Mouse (Mus musculus): ENCODE data around the gene Ndufb8. TPM values are rescaled to one million over a fixed set of nuclear protein-coding genes. Genes with fewer than 3 reads are reported as not detected.
A peak's percentile ranks its signal among the peaks of the same experiment; 100 is the strongest.

Ndufb8 gene
- polyA plus RNA-seq, 1 experiment from 2014 or later = 616 TPM

- no peak overlapping the region for H3K4me2 ChIP-seq (ENCODE audit: low read length)
- 79% methylated on average over 1 of the region's 1 CpGs for WGBS
- ATAC-seq (no peak), DNase-seq (ENCODE audit: low spot score) (no peak)
- no peak overlapping the region for H3K27ac ChIP-seq (ENCODE audit: low read depth, low read length)
- H3K4me3 ChIP-seq (ENCODE audit: low read depth, low read length) = no peak overlapping the region
- no peaks in the 10 kb centered on the region for H3K4me1 ChIP-seq (ENCODE audit: control insufficient read depth, insufficient read depth, low read length)
- peaks cover 23% of the 10 kb centered on the region for H3K36me3 ChIP-seq (ENCODE audit: control insufficient read depth, insufficient read depth, low read length)
- no peaks in the 10 kb centered on the region for H3K9me3 ChIP-seq (replicated peaks; ENCODE audit: control insufficient read depth, low read length)
- no peaks in the 10 kb centered on the region for H3K27me3 ChIP-seq (replicated peaks; ENCODE audit: control insufficient read depth, insufficient read depth, low read length)
- H3K9ac ChIP-seq (ENCODE audit: low read length) = no peak overlapping the region
Measured at GRCm38 (mm10) chr19:44578038-44578437, 22.8 kb upstream of the Ndufb8 start.

GRCm38 (mm10) chr19:44576275-44576674 lies 21.0 kb upstream of the Ndufb8 start:
- ATAC-seq (no peak), DNase-seq (ENCODE audit: low spot score) (no peak)
- Histone ChIP-seq H3K9ac (ENCODE audit: low read length) (no peak overlapping the region), H3K36me3 (ENCODE audit: control insufficient read depth, insufficient read depth, low read length) (peaks cover 41% of the 10 kb centered on the region), H3K4me1 (ENCODE audit: control insufficient read depth, insufficient read depth, low read length) (no peaks in the 10 kb centered on the region), H3K9me3 (replicated peaks; ENCODE audit: control insufficient read depth, low read length) (no peaks in the 10 kb centered on the region), H3K4me2 (ENCODE audit: low read length) (no peak overlapping the region), H3K27ac (ENCODE audit: low read depth, low read length) (no peak overlapping the region), H3K27me3 (replicated peaks; ENCODE audit: control insufficient read depth, insufficient read depth, low read length) (no peaks in the 10 kb centered on the region), H3K4me3 (ENCODE audit: low read depth, low read length) (no peak overlapping the region)
- 84% methylated on average over 7 of the region's 7 CpGs for WGBS

- peaks cover 12% of the 10 kb centered on the region for H3K4me1 ChIP-seq (ENCODE audit: control insufficient read depth, insufficient read depth, low read length)
- H3K9ac ChIP-seq (ENCODE audit: low read length) = no peak overlapping the region
- no peak for DNase-seq (ENCODE audit: low spot score)
- H3K4me3 ChIP-seq (ENCODE audit: low read depth, low read length) = no peak overlapping the region
- H3K4me2 ChIP-seq (ENCODE audit: low read length) = no peak overlapping the region
- 83% methylated on average over 3 of the region's 3 CpGs for WGBS
- no peaks in the 10 kb centered on the region for H3K9me3 ChIP-seq (replicated peaks; ENCODE audit: control insufficient read depth, low read length)
- no peak for ATAC-seq
- peaks cover 87% of the 10 kb centered on the region for H3K36me3 ChIP-seq (ENCODE audit: control insufficient read depth, insufficient read depth, low read length)
- H3K27me3 ChIP-seq (replicated peaks; ENCODE audit: control insufficient read depth, insufficient read depth, low read length) = no peaks in the 10 kb centered on the region
- H3K27ac ChIP-seq (ENCODE audit: low read depth, low read length) = no peak overlapping the region
Measured at GRCm38 (mm10) chr19:44567763-44568162, 12.5 kb upstream of the Ndufb8 start.

GRCm38 (mm10) chr19:44564006-44564405 lies 8.8 kb upstream of the Ndufb8 start:
- Histone ChIP-seq H3K4me3 (ENCODE audit: low read depth, low read length) (no peak overlapping the region), H3K9ac (ENCODE audit: low read length) (no peak overlapping the region), H3K9me3 (replicated peaks; ENCODE audit: control insufficient read depth, low read length) (no peaks in the 10 kb centered on the region), H3K27ac (ENCODE audit: low read depth, low read length) (no peak overlapping the region), H3K27me3 (replicated peaks; ENCODE audit: control insufficient read depth, insufficient read depth, low read length) (no peaks in the 10 kb centered on the region), H3K4me1 (ENCODE audit: control insufficient read depth, insufficient read depth, low read length) (peaks cover 12% of the 10 kb centered on the region), H3K4me2 (ENCODE audit: low read length) (peak overlapping the region; percentile 65; the same call in 1 of the 2 replicates), H3K36me3 (ENCODE audit: control insufficient read depth, insufficient read depth, low read length) (peaks cover 50% of the 10 kb centered on the region)
- DNase-seq (ENCODE audit: low spot score) = no peak
- no peak for ATAC-seq
- 92% methylated on average over 14 of the region's 14 CpGs for WGBS

GRCm38 (mm10) chr19:44562652-44563206 lies 7.5 kb upstream of the Ndufb8 start, which contains the start of gene Hif1an:
Gene Hif1an (plus strand): TSS chr19:44562850.
- ATAC-seq (peak; percentile 99), DNase-seq (ENCODE audit: low spot score) (peak; percentile 98)
- Histone ChIP-seq H3K27ac (ENCODE audit: low read depth, low read length) (peak within 1 kb of the TSS; percentile 76), H3K9ac (ENCODE audit: low read length) (peak within 1 kb of the TSS; percentile 88), H3K9me3 (replicated peaks; ENCODE audit: control insufficient read depth, low read length) (no peaks in the 10 kb centered on the region), H3K4me1 (ENCODE audit: control insufficient read depth, insufficient read depth, low read length) (peaks cover 12% of the 10 kb centered on the region), H3K27me3 (replicated peaks; ENCODE audit: control insufficient read depth, insufficient read depth, low read length) (no peaks in the 10 kb centered on the region), H3K4me3 (ENCODE audit: low read depth, low read length) (peak within 1 kb of the TSS; percentile 79), H3K36me3 (ENCODE audit: control insufficient read depth, insufficient read depth, low read length) (peaks cover 37% of the 10 kb centered on the region), H3K4me2 (ENCODE audit: low read length) (peak within 1 kb of the TSS; percentile 65)
- WGBS = under 1% methylated on average over 33 of the region's 33 CpGs

- Histone ChIP-seq H3K4me1 (ENCODE audit: control insufficient read depth, insufficient read depth, low read length) (peaks cover 8% of the 10 kb centered on the region), H3K9me3 (replicated peaks; ENCODE audit: control insufficient read depth, low read length) (no peaks in the 10 kb centered on the region), H3K27ac (ENCODE audit: low read depth, low read length) (no peak overlapping the region), H3K9ac (ENCODE audit: low read length) (peak overlapping the region; percentile 92), H3K36me3 (ENCODE audit: control insufficient read depth, insufficient read depth, low read length) (peaks cover 40% of the 10 kb centered on the region), H3K4me2 (ENCODE audit: low read length) (peak overlapping the region; percentile 85), H3K27me3 (replicated peaks; ENCODE audit: control insufficient read depth, insufficient read depth, low read length) (no peaks in the 10 kb centered on the region), H3K4me3 (ENCODE audit: low read depth, low read length) (peak overlapping the region; percentile 79)
- ATAC-seq = peak; percentile 18; the same call in 1 of the 2 replicates
- DNase-seq (ENCODE audit: low spot score) = no peak
- 4% methylated on average over 8 of the region's 8 CpGs for WGBS
Measured at GRCm38 (mm10) chr19:44554490-44554860, 765 bp downstream of the Ndufb8 start.

GRCm38 (mm10) chr19:44553286-44553685 lies 2.0 kb downstream of the Ndufb8 start:
- peaks cover 52% of the 10 kb centered on the region for H3K36me3 ChIP-seq (ENCODE audit: control insufficient read depth, insufficient read depth, low read length)
- H3K4me3 ChIP-seq (ENCODE audit: low read depth, low read length) = no peak overlapping the region
- no peak for ATAC-seq
- H3K27ac ChIP-seq (ENCODE audit: low read depth, low read length) = no peak overlapping the region
- no peaks in the 10 kb centered on the region for H3K9me3 ChIP-seq (replicated peaks; ENCODE audit: control insufficient read depth, low read length)
- H3K9ac ChIP-seq (ENCODE audit: low read length) = no peak overlapping the region
- H3K4me1 ChIP-seq (ENCODE audit: control insufficient read depth, insufficient read depth, low read length) = peaks cover 8% of the 10 kb centered on the region
- WGBS = 95% methylated on average over 4 of the region's 4 CpGs
- no peak overlapping the region for H3K4me2 ChIP-seq (ENCODE audit: low read length)
- no peak for DNase-seq (ENCODE audit: low spot score)
- H3K27me3 ChIP-seq (replicated peaks; ENCODE audit: control insufficient read depth, insufficient read depth, low read length) = no peaks in the 10 kb centered on the region

GRCm38 (mm10) chr19:44552731-44553130 lies 2.5 kb downstream of the Ndufb8 start, which contains the start of gene Gm20538:
Gene Gm20538 (minus strand): TSS chr19:44552831.
- no peak within 1 kb of the TSS for H3K9ac ChIP-seq (ENCODE audit: low read length)
- H3K27me3 ChIP-seq (replicated peaks; ENCODE audit: control insufficient read depth, insufficient read depth, low read length) = no peaks in the 10 kb centered on the region
- H3K9me3 ChIP-seq (replicated peaks; ENCODE audit: control insufficient read depth, low read length) = no peaks in the 10 kb centered on the region
- WGBS = 96% methylated on average over 4 of the region's 4 CpGs
- DNase-seq (ENCODE audit: low spot score) (no peak), ATAC-seq (no peak)
- H3K4me2 ChIP-seq (ENCODE audit: low read length) = no peak within 1 kb of the TSS
- no peak within 1 kb of the TSS for H3K4me3 ChIP-seq (ENCODE audit: low read depth, low read length)
- H3K27ac ChIP-seq (ENCODE audit: low read depth, low read length) = no peak within 1 kb of the TSS
- H3K36me3 ChIP-seq (ENCODE audit: control insufficient read depth, insufficient read depth, low read length) = peaks cover 53% of the 10 kb centered on the region
- peaks cover 8% of the 10 kb centered on the region for H3K4me1 ChIP-seq (ENCODE audit: control insufficient read depth, insufficient read depth, low read length)

- Histone ChIP-seq H3K4me1 (ENCODE audit: control insufficient read depth, insufficient read depth, low read length) (peaks cover 3% of the 10 kb centered on the region; the same call in 1 of the 2 replicates), H3K4me3 (ENCODE audit: low read depth, low read length) (peak within 1 kb of the TSS; percentile 28), H3K27ac (ENCODE audit: low read depth, low read length) (no peak within 1 kb of the TSS), H3K9me3 (replicated peaks; ENCODE audit: control insufficient read depth, low read length) (no peaks in the 10 kb centered on the region), H3K36me3 (ENCODE audit: control insufficient read depth, insufficient read depth, low read length) (peaks cover 23% of the 10 kb centered on the region), H3K9ac (ENCODE audit: low read length) (peak within 1 kb of the TSS; percentile 30), H3K27me3 (replicated peaks; ENCODE audit: control insufficient read depth, insufficient read depth, low read length) (peaks cover 20% of the 10 kb centered on the region), H3K4me2 (ENCODE audit: low read length) (peak within 1 kb of the TSS; percentile 48)
- no peak for ATAC-seq
- WGBS = under 1% methylated on average over 47 of the region's 47 CpGs
- DNase-seq (ENCODE audit: low spot score) = no peak
Measured at GRCm38 (mm10) chr19:44545321-44546041, 9.8 kb downstream of the Ndufb8 start, which contains the start of gene Sec31b. Gene Sec31b (minus strand): TSS chr19:44545864.
